Mouse (Mus musculus): ENCODE measurements around the gene Mdh1. TPM values are rescaled to one million over a fixed set of nuclear protein-coding genes. Genes with fewer than 3 reads are reported as not detected.

Gene Mdh1
- 100 to 1,000 TPM; 286 to 326 TPM for polyA plus RNA-seq (2017; shearing (Covaris generic))

DNA sequence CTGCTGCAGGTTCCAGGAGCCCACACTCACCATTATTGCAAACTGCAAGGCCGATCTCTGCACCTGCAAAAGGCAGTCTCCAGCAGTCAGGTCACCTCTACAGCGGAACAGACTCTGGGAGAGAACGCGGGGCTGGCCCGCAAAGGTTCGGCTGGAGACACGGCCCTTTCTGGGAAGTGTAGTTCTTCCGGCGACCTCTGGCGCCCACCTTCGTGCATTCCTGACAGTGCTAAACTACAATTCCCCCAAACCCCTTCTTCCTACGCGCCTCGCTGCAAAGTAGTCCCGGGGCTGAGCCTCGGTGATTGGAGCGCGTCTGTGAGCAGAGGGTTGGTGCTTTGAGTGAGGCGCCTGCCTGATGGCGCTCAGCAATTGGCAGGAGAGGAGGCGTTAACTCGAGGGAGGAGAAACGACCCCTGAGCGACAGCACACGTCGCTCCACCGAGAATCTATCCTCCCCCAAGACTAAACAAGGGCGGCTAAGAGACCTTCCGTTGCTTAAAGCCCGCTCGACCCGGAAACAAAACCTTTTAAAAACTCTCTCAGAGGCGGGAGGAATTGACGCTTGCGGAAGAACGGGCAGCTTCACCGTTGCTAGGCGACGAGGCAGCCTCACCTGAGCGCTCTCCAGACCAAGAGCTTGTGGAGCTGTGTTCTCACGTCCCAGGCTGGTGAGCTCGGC, at the start of gene Mdh1, which contains the start of gene Wdpcp:
Gene Mdh1, minus strand, starts transcription at position 668 of the 682 bp plus-strand sequence.
Gene Wdpcp, plus strand, starts transcription at position 536 of the 682 bp plus-strand sequence.

Other genes with a start within 250 kb of the Mdh1 start
- 10 to 100 TPM; 52.2 to 59.2 TPM for gene Ugp2, start 201.2 kb downstream of the Mdh1 start, polyA plus RNA-seq (2017; shearing (Covaris generic))
- 1 to 10 TPM in 1 of 2 experiments, under 1 TPM in 1; 0.26 to 2.1 TPM for gene Wdpcp, start 132 bp downstream of the Mdh1 start, polyA plus RNA-seq (2017; shearing (Covaris generic))

All from inflammation-experienced regulatory T-cells (primary cell).